Mouse (Mus musculus) embryonic fibroblast, embryonic 13.5 days (primary cell): ENCODE measurements around the gene Tmem210.

Experiments
- CTCF ChIP-seq: IDR thresholded peaks from 2 replicates; pipeline ENCODE4 v1.5.1; 2011; ENCODE audit warnings: mild to moderate bottlenecking, control low read depth, low read length, moderate library complexity, borderline replicate concordance; ENCODE audit not compliant: insufficient read depth
- POLR2A ChIP-seq: IDR thresholded peaks from 2 replicates; pipeline ENCODE4 v1.6.1; 2011; ENCODE audit warnings: low read depth, mild to moderate bottlenecking, control low read depth, low read length, moderate library complexity

DNA sequence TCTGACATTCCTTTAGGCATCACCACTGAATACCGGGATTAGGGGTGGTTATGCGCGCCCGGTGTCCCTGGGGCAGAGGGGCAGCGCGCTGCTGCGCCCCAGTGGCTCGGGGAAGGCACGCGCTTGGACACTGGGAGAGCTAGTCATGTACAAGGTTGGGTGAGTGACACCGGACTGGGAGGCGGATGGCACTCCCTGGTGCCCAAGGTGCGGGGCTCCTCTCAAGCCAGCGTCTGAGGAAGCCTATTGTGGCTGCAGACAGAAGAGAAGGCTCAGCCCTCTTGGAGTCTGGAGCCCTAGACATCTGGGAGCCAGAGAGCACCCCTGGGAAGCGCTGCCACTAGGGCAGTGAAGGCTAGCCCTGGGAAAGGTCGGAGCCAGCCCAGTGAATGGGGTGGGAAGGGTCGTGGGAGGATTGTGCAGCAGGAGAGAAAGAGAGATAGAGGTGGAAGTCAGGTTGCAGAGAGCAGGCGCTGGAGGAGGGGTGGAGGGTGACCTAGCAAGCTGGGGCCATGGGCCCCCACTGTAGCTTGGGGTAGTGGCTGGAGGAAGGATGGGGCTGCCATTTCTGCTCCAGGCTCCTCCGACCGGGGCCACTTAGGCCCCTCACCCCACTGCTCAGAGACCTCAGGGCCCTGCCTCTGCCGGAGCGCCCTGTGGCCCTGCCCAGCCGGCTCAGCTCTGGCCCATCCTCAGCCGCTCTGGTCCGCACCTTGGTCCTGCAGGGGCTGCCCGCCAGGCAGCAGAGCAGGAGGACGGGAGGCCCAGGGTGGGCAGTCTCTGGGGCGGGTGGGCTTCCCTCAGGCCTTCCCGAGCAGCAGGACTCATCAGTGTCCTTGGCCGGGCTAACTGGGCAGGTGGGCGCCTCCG, 3.5 kb downstream of the Tmem210 start:
- TF ChIP-seq CTCF: no peak
- TF ChIP-seq POLR2A: no peak
